Mouse (Mus musculus): ENCODE results near the gene Avpi1. TPM values are rescaled to one million over a fixed set of nuclear protein-coding genes. Genes with fewer than 3 reads are reported as not detected.

The Avpi1 gene
- total and polyA plus RNA-seq, 3 experiments = 49.5 to 53.3 TPM; not detected in 1

DNA sequence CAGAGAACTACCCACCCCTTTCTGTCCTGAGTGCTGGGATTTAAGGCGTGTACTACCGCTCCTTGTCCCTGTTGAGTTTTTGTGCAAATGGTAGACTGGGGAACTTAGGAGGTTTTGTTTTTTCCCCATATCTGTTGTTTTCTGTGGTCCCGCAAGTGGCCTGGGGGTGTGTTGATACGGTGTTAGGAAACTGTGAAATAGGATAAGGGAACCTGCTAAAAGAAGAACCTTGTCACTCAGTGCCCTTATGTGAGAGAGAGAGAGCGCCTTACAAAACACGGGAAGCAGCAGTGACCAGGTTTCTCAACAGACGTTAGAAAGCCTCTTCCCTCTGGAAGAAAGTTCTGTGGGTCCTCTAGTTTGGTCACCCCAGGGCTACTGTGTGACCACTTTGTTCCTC lies 48.0 kb upstream of the Avpi1 start:
- peak; percentile 96 for DNase-seq (ENCODE audit: low read depth, low spot score)
- no peaks in the 10 kb centered on the region for H3K9me3 ChIP-seq (replicated peaks; ENCODE audit: insufficient read depth, low read length)
- H3K36me3 ChIP-seq (ENCODE audit: control insufficient read depth in 1 of 2, insufficient read depth in 2 of 2, low read length in 2 of 2) = peaks cover 4 to 28% of the 10 kb centered on the region in 2 experiments
- H3K4me3 ChIP-seq (ENCODE audit: control insufficient read depth in 1 of 2, insufficient read depth in 1 of 2, low read depth in 2 of 2, low read length in 2 of 2) = peak overlapping the region; percentile 1 to 15; a peak in 3 of 4 replicates
- peaks cover 5% of the 10 kb centered on the region; the same call in 1 of the 2 replicates for H3K79me2 ChIP-seq (ENCODE audit: control insufficient read depth, insufficient read depth, low read length, poor library complexity)
- H3K27ac ChIP-seq (ENCODE audit: control insufficient read depth, low read depth, low read length) = peak overlapping the region; percentile 85
- H3K27me3 ChIP-seq (ENCODE audit: control insufficient read depth in 1 of 2, insufficient read depth in 2 of 2, low read length in 2 of 2) = no peaks in the 10 kb centered on the region
- peaks cover 22 to 27% of the 10 kb centered on the region in 2 experiments for H3K4me1 ChIP-seq (ENCODE audit: control insufficient read depth in 1 of 2, insufficient read depth in 2 of 2, low read length in 2 of 2)
- peak overlapping the region; percentile 40 for H3K9ac ChIP-seq (ENCODE audit: control insufficient read depth, low read depth, low read length, poor library complexity, severe bottlenecking)
- TF ChIP-seq E2F4 (IDR thresholded peaks at IDR 0.05; ENCODE audit: borderline replicate concordance, low read depth, low read length) (no peak), GABPA (IDR thresholded peaks at IDR 0.05; ENCODE audit: low read depth, low read length) (no peak), BHLHE40 (IDR thresholded peaks at IDR 0.05; ENCODE audit: borderline replicate concordance, low read depth, low read length) (peak; percentile 77), POLR2A (IDR thresholded peaks at IDR 0.05; ENCODE audit: control insufficient read depth in 1 of 2, insufficient read depth in 1 of 2, low read depth in 1 of 2, low read length in 2 of 2, poor library complexity in 1 of 2) (peak in 1 of 2 experiments; percentile 37; a peak in 1 of 4 replicates), TAL1 (IDR thresholded peaks at IDR 0.05; ENCODE audit: low read length) (peak; percentile 99), POLR2AphosphoS2 (IDR thresholded peaks at IDR 0.05; ENCODE audit: low read length) (no peak; the same call in 1 of the 2 replicates), CHD2 (IDR thresholded peaks at IDR 0.05; ENCODE audit: low read length) (no peak), NRF1 (IDR thresholded peaks at IDR 0.05; ENCODE audit: insufficient read depth, low read depth, low read length, poor library complexity, severe bottlenecking) (no peak), USF2 (IDR thresholded peaks at IDR 0.05; ENCODE audit: borderline replicate concordance in 1 of 2, insufficient read depth in 1 of 2, low read depth in 1 of 2, low read length in 2 of 2) (no peak), POLR2AphosphoS5 (IDR thresholded peaks at IDR 0.05; ENCODE audit: borderline replicate concordance, low read depth, low read length) (no peak), NELFE (IDR thresholded peaks at IDR 0.05; ENCODE audit: low read depth, low read length) (no peak), MEF2A (IDR thresholded peaks at IDR 0.05; ENCODE audit: extremely low read depth, insufficient replicate concordance, low read depth, low read length, poor library complexity, severe bottlenecking) (peak; percentile 51; the same call in 1 of the 2 replicates), RAD21 (IDR thresholded peaks at IDR 0.05; ENCODE audit: low read depth, low read length) (no peak), HCFC1 (IDR thresholded peaks at IDR 0.05; ENCODE audit: low read depth, low read length) (peak; percentile 58), CTCF (IDR thresholded peaks at IDR 0.05 in 2 of 3, conservative IDR thresholded peaks at IDR 0.05 in 1 of 3; ENCODE audit: control insufficient read depth in 1 of 3, insufficient read depth in 1 of 3, low read depth in 2 of 3, low read length in 3 of 3, poor library complexity in 1 of 3, severe bottlenecking in 1 of 3) (no peak), MYC (IDR thresholded peaks at IDR 0.05; ENCODE audit: low read depth, low read length) (peak; percentile 66; the same call in 1 of the 2 replicates), SIN3A (IDR thresholded peaks at IDR 0.05; ENCODE audit: low read length) (peak; percentile 93), KAT2A (conservative IDR thresholded peaks at IDR 0.05; ENCODE audit: low read depth, low read length) (0 out of 2 replicates have a peak, but pooled peaks have one; percentile 14), MAFK (IDR thresholded peaks at IDR 0.05; ENCODE audit: borderline replicate concordance, low read depth, low read length) (peak; percentile 77; the same call in 1 of the 2 replicates), GATA1 (IDR thresholded peaks at IDR 0.05; ENCODE audit: low read depth, low read length) (peak; percentile 99), ZC3H11A (IDR thresholded peaks at IDR 0.05; ENCODE audit: low read depth, low read length) (no peak), ELF1 (IDR thresholded peaks at IDR 0.05; ENCODE audit: low read depth, low read length) (peak; percentile 65; the same call in 1 of the 2 replicates), JUND (IDR thresholded peaks at IDR 0.05; ENCODE audit: low read depth, low read length) (no peak), USF1 (IDR thresholded peaks at IDR 0.05; ENCODE audit: low read depth, low read length) (no peak; the same call in 1 of the 2 replicates), ETS1 (IDR thresholded peaks at IDR 0.05; ENCODE audit: low read depth, low read length) (peak; percentile 96), EP300 (IDR thresholded peaks at IDR 0.05; ENCODE audit: low read depth in 1 of 2, low read length in 2 of 2) (peak; percentile 99), TCF12 (IDR thresholded peaks at IDR 0.05; ENCODE audit: low read depth, low read length) (peak; percentile 100), MXI1 (IDR thresholded peaks at IDR 0.05; ENCODE audit: low read depth, low read length) (peak; percentile 69), ZMIZ1 (IDR thresholded peaks at IDR 0.05; ENCODE audit: low read depth, low read length) (0 out of 2 replicates have a peak, but pooled peaks have one; percentile 40), UBTF (IDR thresholded peaks at IDR 0.05; ENCODE audit: borderline replicate concordance, insufficient read depth, low read depth, low read length) (no peak), MAZ (IDR thresholded peaks at IDR 0.05; ENCODE audit: low read depth, low read length) (peak; percentile 46; the same call in 1 of the 2 replicates), ZNF384 (IDR thresholded peaks at IDR 0.05; ENCODE audit: low read depth, low read length) (peak; percentile 75; the same call in 1 of the 2 replicates), RCOR1 (IDR thresholded peaks at IDR 0.05; ENCODE audit: low read depth, low read length) (peak; percentile 98), MAX (IDR thresholded peaks at IDR 0.05; ENCODE audit: low read length) (no peak), CHD1 (IDR thresholded peaks at IDR 0.05; ENCODE audit: low read depth, low read length) (no peak), ZKSCAN1 (IDR thresholded peaks at IDR 0.05; ENCODE audit: low read depth, low read length) (no peak; the same call in 1 of the 2 replicates)
